Mouse (Mus musculus) liver (tissue): ENCODE measurements around the gene Siah2.

Experiments
- DNase-seq: peaks from one replicate; pipeline ENCODE4 v3.0.0-alpha.2; 2020; ENCODE audit warnings: mixed read lengths

Siah2 gene

GRCm38 (mm10) chr3:58691997-58692721 is at the start of gene Siah2:
Gene Siah2, minus strand, starts transcription at chr3:58692400.
- peak; percentile 88 for DNase-seq

- DNase-seq: no peak
Measured at GRCm38 (mm10) chr3:58739536-58739935, 47.3 kb upstream of the Siah2 start.

- DNase-seq: no peak
Measured at GRCm38 (mm10) chr3:58738346-58739089, 46.3 kb upstream of the Siah2 start.

DNA sequence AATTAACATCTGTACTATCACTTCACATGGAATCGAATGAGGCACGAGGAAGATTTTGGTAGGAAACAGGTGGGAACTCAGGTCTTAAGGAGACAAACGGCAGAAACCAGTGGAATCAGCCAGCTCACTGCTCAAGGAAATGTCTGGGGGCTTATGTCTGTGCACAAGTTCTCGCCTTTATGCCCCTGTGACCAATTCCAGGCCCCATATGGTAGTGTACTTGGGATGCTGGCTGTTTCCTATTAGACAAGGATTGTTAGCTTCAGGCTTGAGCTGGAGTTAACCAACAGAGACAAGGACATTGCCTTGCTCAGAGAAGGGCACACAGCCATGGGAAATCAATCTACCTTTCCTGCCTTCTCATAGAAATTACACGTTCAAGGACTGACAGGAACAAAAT is 39.3 kb upstream of the Siah2 start:
- DNase-seq: no peak

DNA sequence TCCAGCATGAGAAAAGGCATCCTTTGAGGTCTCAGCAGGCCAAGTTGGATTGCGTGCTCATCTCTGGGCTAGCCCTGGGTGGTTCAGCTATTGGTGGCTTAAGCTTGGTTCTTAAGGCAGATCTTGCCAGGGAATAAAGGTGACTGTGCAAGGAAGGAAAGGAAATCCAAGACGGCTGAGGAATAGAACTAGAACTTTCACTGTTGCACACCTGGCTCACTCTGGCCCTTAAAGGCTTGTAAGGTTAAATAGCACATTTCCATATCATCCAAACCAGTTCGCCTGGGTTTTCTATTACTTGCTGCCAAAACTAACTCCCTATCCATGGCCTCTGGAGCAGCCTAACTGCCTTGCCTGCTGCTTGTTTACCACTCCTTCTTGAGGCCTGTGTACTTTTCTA is 38.4 kb upstream of the Siah2 start:
- no peak for DNase-seq

DNA sequence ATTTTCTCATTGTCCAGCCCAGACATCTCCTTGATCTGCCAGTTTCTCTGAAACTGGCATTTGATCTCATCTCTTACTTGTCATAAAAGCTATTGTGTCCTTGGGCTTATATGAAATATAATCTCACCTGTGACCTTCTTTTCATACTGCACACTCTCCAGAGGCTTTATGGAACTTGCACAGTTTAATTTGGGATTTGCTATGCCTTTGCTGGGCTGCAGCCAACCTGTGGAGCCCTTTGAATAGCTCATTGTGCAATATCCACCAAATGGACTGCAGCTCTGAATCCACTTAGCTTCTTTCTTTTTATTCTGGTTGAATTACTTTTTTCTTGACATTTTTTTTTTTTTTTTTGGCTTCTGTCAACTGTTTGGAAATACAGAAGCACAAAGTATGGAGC is 37.3 kb upstream of the Siah2 start:
- DNase-seq: no peak

DNA sequence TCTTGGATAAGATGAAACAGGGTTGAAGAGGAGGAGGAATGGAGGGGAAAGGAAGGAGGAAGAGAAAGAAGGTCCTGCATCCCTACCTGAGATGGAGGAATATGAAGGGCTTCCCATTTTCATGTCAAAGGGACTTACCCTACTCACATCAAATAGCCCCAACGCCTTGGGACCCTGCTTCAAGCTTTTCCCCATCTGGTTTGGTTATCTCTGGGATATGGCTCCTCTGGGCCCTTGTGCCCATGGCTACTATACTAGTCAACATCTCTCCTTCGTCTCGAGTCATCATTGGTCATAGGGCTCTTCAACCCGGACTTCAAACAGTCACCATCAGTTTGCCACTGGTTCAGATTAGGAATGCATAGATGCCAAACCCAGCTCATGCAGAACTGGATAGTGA is 35.4 kb upstream of the Siah2 start:
- DNase-seq: no peak

DNA sequence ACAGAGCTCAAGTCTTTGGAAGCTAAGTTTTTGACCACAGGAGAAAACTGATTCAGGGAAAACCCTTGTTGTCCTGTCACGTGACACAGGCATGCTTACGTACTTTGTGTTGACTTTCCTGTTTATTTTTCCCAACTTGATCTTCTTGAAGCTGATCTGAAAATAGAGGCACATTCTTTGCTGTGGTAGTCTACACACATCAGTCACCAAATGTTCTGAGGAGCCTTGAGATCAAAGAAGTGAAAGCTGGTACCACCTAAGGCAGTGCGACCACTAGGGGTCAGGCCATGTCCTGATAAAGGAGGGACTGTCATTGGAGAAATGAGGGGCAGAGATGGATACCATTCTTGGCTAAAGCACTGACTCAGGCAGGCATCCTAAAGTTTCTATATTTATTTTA is 34.8 kb upstream of the Siah2 start:
- peak; percentile 18 for DNase-seq

- DNase-seq: no peak
Measured at GRCm38 (mm10) chr3:58726374-58726773, 34.2 kb upstream of the Siah2 start.

DNA sequence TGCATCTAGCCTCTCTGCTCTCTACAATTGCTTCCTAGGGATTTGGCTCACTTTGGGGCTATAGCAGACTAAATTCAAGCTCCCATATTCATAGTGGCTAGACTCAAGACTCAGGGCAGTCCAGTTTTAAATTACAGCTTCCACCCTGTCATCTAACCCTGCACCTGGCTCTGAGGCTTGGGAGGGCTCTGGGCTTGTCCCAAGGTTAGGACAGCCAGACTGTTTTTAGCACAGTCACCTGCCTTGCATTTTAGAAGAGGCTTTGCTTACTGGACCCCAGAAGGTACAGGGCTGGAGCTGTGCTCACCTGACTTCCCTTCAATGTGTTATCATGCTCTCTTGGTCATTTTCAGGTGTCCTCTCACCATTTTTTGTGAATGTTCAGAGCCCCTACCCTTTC is 32.6 kb upstream of the Siah2 start:
- DNase-seq: no peak

DNA sequence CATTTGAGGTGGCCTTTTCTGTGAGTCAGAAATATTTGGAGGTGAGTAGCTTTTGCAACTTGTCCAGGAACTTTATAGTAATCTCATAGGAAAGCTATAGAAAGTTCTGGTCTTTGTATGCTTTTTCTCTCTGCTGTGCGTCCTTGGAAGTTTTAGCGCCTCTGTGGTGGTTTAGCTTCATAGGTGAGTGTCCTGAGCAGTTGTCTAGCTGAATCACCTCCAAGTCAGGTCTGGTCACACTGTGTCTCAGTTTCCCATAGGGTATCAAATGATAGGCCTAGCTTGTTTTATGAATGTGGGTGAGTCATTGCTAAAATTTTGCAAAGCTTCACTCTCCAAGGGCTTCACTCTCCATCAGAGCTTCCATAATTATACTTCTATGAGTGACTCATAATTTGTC is 31.5 kb upstream of the Siah2 start:
- DNase-seq: no peak

DNA sequence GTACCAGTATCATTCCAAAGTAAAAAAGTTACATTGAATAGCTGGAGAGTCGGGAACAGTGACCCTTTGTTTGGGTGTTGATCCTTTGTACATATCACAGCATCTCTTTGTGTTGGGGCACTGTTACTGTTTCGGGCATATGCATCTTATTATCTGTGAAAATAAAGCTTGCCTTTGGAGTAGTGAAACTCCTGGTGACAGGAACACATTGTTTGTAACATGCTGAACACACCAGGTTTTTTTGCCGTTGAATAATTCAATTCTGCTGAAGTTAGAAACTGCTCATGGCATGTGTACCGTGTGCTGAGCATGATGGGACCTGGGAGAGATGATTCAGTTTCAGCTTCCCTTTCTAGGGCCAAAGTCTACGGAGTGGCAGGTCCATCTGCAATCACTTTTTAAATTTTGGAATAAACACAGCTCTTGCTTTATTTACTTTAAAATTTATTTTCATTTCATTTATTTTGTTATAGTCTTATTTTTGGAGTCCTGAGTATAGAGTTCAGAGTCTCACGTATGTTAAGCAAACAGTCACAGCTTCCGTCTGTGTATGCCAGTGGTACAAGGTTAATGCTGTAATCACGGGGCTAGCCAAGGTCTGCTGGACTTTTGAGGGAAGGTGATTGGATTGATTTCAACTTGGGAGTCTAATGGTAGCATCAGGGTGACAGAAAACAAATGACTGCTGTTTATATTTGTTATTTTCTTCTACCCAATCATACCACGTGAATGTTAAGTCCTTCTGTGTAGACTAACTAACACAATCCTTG is 27.4 kb upstream of the Siah2 start:
- no peak for DNase-seq

DNA sequence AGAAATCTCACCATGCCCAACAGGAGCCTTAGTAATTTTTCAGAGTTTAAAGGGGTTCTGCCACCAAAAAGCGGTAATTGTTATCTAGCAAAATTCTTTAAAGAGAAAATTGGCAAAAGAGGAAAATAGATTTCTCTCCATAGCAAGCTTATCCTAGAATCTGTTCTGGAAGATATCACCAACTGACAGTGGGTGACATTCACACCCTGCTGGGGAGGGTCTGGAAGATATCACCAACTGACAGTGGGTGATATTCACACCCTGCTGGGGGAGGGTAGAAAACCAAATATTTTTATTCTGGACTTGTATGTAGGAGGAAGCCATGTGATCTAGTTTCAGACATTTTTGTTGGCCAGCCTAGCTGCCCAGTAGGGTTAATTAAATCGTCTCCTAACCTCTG is 24.5 kb upstream of the Siah2 start:
- DNase-seq: peak; percentile 7

GRCm38 (mm10) chr3:58714767-58715166 is 22.6 kb upstream of the Siah2 start:
- DNase-seq: no peak

DNA sequence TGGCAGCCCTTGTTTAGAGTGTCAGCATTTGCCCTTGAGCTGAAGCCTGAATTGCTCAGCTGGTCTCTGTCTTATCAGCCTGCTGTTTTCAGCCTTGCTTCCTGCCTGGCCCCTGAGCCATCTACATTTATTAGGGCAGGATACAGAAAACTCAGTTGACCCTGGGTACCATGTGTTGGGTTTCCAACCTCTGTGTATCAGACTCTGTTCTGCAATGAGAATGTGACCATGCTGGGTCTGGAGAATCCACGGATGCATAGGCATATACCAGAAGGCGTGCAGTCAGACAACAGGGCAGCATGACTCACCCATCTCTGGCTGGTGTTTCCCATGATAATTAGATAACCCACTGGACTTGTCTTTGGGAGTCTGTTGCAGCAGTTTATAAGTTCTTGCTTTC is 21.8 kb upstream of the Siah2 start:
- no peak for DNase-seq

GRCm38 (mm10) chr3:58713191-58713590 is 21.0 kb upstream of the Siah2 start:
- no peak for DNase-seq

- no peak for DNase-seq
Measured at GRCm38 (mm10) chr3:58704547-58704946, 12.3 kb upstream of the Siah2 start.

GRCm38 (mm10) chr3:58703748-58704147 is 11.5 kb upstream of the Siah2 start:
- DNase-seq: no peak

- no peak for DNase-seq
Measured at GRCm38 (mm10) chr3:58702329-58702728, 10.1 kb upstream of the Siah2 start.

- DNase-seq: no peak
Measured at GRCm38 (mm10) chr3:58701441-58701840, 9.2 kb upstream of the Siah2 start.

DNA sequence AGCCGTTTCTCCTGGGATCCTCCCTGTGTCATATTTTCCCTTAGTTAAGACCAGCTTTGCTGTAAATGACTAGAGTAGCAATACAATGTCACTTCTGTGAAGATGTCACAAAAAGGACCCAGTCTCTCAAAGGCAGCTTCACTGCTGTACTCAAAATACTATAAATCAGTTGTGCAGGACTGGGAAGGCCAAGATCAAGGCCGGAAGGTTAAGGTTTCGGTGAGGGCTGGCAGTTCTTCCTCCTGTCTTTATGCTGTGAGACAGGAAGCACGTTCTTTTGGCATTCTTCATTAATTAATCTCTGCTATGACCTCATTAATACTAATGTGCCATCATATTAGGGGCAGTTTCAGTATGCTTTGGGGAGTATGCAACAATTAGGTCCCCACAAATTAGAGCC is 5.7 kb upstream of the Siah2 start:
- no peak for DNase-seq

GRCm38 (mm10) chr3:58696806-58697205 is 4.6 kb upstream of the Siah2 start:
- no peak for DNase-seq

DNA sequence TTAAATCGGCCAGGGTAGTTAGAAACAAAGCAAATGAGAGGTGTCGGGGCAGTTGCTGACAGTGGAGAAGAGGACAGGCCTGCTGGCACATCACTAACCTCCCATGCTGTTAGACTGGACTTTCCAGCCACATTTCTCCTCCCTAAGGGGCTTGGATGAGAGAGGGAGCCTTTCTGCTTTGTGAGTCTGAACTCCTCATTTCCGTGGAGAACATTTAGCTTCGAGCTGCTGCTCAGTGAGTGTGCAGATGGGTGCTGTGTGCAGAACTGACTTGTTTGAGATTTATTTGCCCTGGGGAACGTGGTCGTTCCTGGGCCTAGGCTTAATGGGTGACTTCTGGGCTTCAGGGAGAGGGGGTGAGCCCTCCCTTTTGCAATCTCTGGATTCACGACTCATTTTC is 3.3 kb upstream of the Siah2 start:
- no peak for DNase-seq

DNA sequence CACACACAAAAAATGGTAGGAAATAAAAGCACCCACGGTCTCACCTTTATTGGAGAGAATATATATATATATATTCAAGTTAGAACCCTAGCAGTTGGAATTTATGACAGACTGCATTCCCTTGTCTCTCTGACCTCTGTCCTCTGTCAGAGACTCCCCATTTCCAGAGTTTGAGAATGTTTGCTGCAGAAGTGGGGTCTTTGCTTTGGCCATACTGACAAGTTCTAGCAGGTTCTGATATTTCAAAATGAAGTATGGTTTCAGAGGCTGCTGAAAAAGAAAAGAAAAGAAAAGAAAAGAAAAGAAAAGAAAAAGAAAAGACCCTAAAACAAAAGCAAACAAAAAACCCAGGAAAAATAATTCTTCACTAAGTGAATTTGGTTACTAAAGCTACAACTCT is 2.8 kb upstream of the Siah2 start:
- DNase-seq: no peak
